Mouse (Mus musculus): ENCODE measurements around the gene Ccl1. TPM values are rescaled to one million over a fixed set of nuclear protein-coding genes. Genes with fewer than 3 reads are reported as not detected.

The Ccl1 gene
- polyA plus RNA-seq, 1 experiment = not detected

- Histone ChIP-seq H3K4me1 (ENCODE audit: control insufficient read depth) (no peaks in the 10 kb centered on the region), H3K27me3 (ENCODE audit: control insufficient read depth) (no peaks in the 10 kb centered on the region), H3K4me3 (replicated peaks) (no peak overlapping the region), H3K36me3 (ENCODE audit: control insufficient read depth) (no peaks in the 10 kb centered on the region), H3K9me3 (ENCODE audit: control insufficient read depth, low read length) (no peaks in the 10 kb centered on the region)
- TF ChIP-seq GATA1 (IDR thresholded peaks at IDR 0.05; ENCODE audit: low read length) (no peak), TAL1 (IDR thresholded peaks at IDR 0.05; ENCODE audit: low read length) (no peak)
Observed at GRCm38 (mm10) chr11:82189782-82190563, 115.5 kb downstream of the Ccl1 start.

- no peak overlapping the region for H3K4me3 ChIP-seq (replicated peaks)
- no peaks in the 10 kb centered on the region for H3K27me3 ChIP-seq (ENCODE audit: control insufficient read depth)
- TF ChIP-seq GATA1 (IDR thresholded peaks at IDR 0.05; ENCODE audit: low read length) (no peak), TAL1 (IDR thresholded peaks at IDR 0.05; ENCODE audit: low read length) (no peak)
- H3K36me3 ChIP-seq (ENCODE audit: control insufficient read depth) = no peaks in the 10 kb centered on the region
- H3K4me1 ChIP-seq (ENCODE audit: control insufficient read depth) = no peaks in the 10 kb centered on the region
- no peaks in the 10 kb centered on the region for H3K9me3 ChIP-seq (ENCODE audit: control insufficient read depth, low read length)
Observed at GRCm38 (mm10) chr11:82185684-82186083, 119.8 kb downstream of the Ccl1 start.

- Histone ChIP-seq H3K4me3 (replicated peaks) (no peak overlapping the region), H3K9me3 (ENCODE audit: control insufficient read depth, low read length) (no peaks in the 10 kb centered on the region), H3K4me1 (ENCODE audit: control insufficient read depth) (no peaks in the 10 kb centered on the region), H3K36me3 (ENCODE audit: control insufficient read depth) (no peaks in the 10 kb centered on the region), H3K27me3 (ENCODE audit: control insufficient read depth) (no peaks in the 10 kb centered on the region)
- no peak for TF ChIP-seq TAL1 (IDR thresholded peaks at IDR 0.05; ENCODE audit: low read length)
- TF ChIP-seq GATA1 (IDR thresholded peaks at IDR 0.05; ENCODE audit: low read length) = no peak
Observed at GRCm38 (mm10) chr11:82183281-82183935, 122.1 kb downstream of the Ccl1 start.

- Histone ChIP-seq H3K4me3 (replicated peaks) (no peak overlapping the region), H3K9me3 (ENCODE audit: control insufficient read depth, low read length) (no peaks in the 10 kb centered on the region), H3K36me3 (ENCODE audit: control insufficient read depth) (no peaks in the 10 kb centered on the region), H3K4me1 (ENCODE audit: control insufficient read depth) (no peaks in the 10 kb centered on the region), H3K27me3 (ENCODE audit: control insufficient read depth) (no peaks in the 10 kb centered on the region)
- no peak for TF ChIP-seq TAL1 (IDR thresholded peaks at IDR 0.05; ENCODE audit: low read length)
- TF ChIP-seq GATA1 (IDR thresholded peaks at IDR 0.05; ENCODE audit: low read length) = no peak
Observed at GRCm38 (mm10) chr11:82182401-82182800, 123.1 kb downstream of the Ccl1 start.

GRCm38 (mm10) chr11:82181331-82181730, 124.2 kb downstream of the Ccl1 start:
- H3K4me1 ChIP-seq (ENCODE audit: control insufficient read depth) = no peaks in the 10 kb centered on the region
- no peak overlapping the region for H3K4me3 ChIP-seq (replicated peaks)
- no peaks in the 10 kb centered on the region for H3K27me3 ChIP-seq (ENCODE audit: control insufficient read depth)
- TF ChIP-seq TAL1 (IDR thresholded peaks at IDR 0.05; ENCODE audit: low read length) (no peak), GATA1 (IDR thresholded peaks at IDR 0.05; ENCODE audit: low read length) (no peak)
- H3K9me3 ChIP-seq (ENCODE audit: control insufficient read depth, low read length) = no peaks in the 10 kb centered on the region
- H3K36me3 ChIP-seq (ENCODE audit: control insufficient read depth) = no peaks in the 10 kb centered on the region

- Histone ChIP-seq H3K4me3 (replicated peaks) (no peak overlapping the region), H3K27me3 (ENCODE audit: control insufficient read depth) (no peaks in the 10 kb centered on the region), H3K4me1 (ENCODE audit: control insufficient read depth) (no peaks in the 10 kb centered on the region), H3K9me3 (ENCODE audit: control insufficient read depth, low read length) (no peaks in the 10 kb centered on the region), H3K36me3 (ENCODE audit: control insufficient read depth) (no peaks in the 10 kb centered on the region)
- TF ChIP-seq TAL1 (IDR thresholded peaks at IDR 0.05; ENCODE audit: low read length) (no peak), GATA1 (IDR thresholded peaks at IDR 0.05; ENCODE audit: low read length) (no peak)
Observed at GRCm38 (mm10) chr11:82178161-82178560, 127.3 kb downstream of the Ccl1 start.

- TF ChIP-seq GATA1 (IDR thresholded peaks at IDR 0.05; ENCODE audit: low read length) = no peak
- TF ChIP-seq TAL1 (IDR thresholded peaks at IDR 0.05; ENCODE audit: low read length) = no peak
- Histone ChIP-seq H3K4me1 (ENCODE audit: control insufficient read depth) (no peaks in the 10 kb centered on the region), H3K27me3 (ENCODE audit: control insufficient read depth) (no peaks in the 10 kb centered on the region), H3K36me3 (ENCODE audit: control insufficient read depth) (no peaks in the 10 kb centered on the region), H3K9me3 (ENCODE audit: control insufficient read depth, low read length) (no peaks in the 10 kb centered on the region), H3K4me3 (replicated peaks) (no peak overlapping the region)
Observed at GRCm38 (mm10) chr11:82177711-82178110, 127.8 kb downstream of the Ccl1 start.

GRCm38 (mm10) chr11:82174794-82175193, 130.7 kb downstream of the Ccl1 start:
- Histone ChIP-seq H3K27me3 (ENCODE audit: control insufficient read depth) (no peaks in the 10 kb centered on the region), H3K4me3 (replicated peaks) (no peak overlapping the region), H3K4me1 (ENCODE audit: control insufficient read depth) (no peaks in the 10 kb centered on the region), H3K36me3 (ENCODE audit: control insufficient read depth) (no peaks in the 10 kb centered on the region), H3K9me3 (ENCODE audit: control insufficient read depth, low read length) (no peaks in the 10 kb centered on the region)
- no peak for TF ChIP-seq TAL1 (IDR thresholded peaks at IDR 0.05; ENCODE audit: low read length)
- TF ChIP-seq GATA1 (IDR thresholded peaks at IDR 0.05; ENCODE audit: low read length) = no peak

- no peaks in the 10 kb centered on the region for H3K9me3 ChIP-seq (ENCODE audit: control insufficient read depth, low read length)
- H3K4me3 ChIP-seq (replicated peaks) = no peak overlapping the region
- no peaks in the 10 kb centered on the region for H3K4me1 ChIP-seq (ENCODE audit: control insufficient read depth)
- no peaks in the 10 kb centered on the region for H3K27me3 ChIP-seq (ENCODE audit: control insufficient read depth)
- no peaks in the 10 kb centered on the region for H3K36me3 ChIP-seq (ENCODE audit: control insufficient read depth)
- TF ChIP-seq TAL1 (IDR thresholded peaks at IDR 0.05; ENCODE audit: low read length) = no peak
- TF ChIP-seq GATA1 (IDR thresholded peaks at IDR 0.05; ENCODE audit: low read length) = no peak
Observed at GRCm38 (mm10) chr11:82173491-82173890, 132.0 kb downstream of the Ccl1 start.
